Mouse (Mus musculus) brown adipose tissue, adult 24 weeks (tissue): ENCODE data around the gene Abhd5. TPM values are rescaled to one million over a fixed set of nuclear protein-coding genes. Genes with fewer than 3 reads are reported as not detected.

ENCODE experiments used
- H3K27ac ChIP-seq: fragments of 200-500 bp; replicated peaks from 2 replicates; pipeline ENCODE4 v1.5.1; 2012; ENCODE audit warnings: low read depth, mild to moderate bottlenecking, low read length
- H3K4me1 ChIP-seq: fragments of 200-500 bp; 2 replicates; pipeline ENCODE4 v1.6.1; 2012; ENCODE audit warnings: low read length, mixed read lengths; ENCODE audit not compliant: control insufficient read depth, insufficient read depth, insufficient read length
- H3K4me3 ChIP-seq: fragments of 200-500 bp; 2 replicates; pipeline ENCODE4 v1.5.1; 2012; ENCODE audit warnings: low read depth, mild to moderate bottlenecking, low read length, moderate library complexity; ENCODE audit not compliant: insufficient read depth
- polyA plus RNA-seq: library from polyadenylated mRNA; stranded (reverse); fragments of >200 nt; gene quantifications from 2 replicates; pipeline ENCODE4 v1.2.4, GENCODE M21; 2012; ENCODE audit not compliant: missing spikeins, insufficient read depth, insufficient read length

Abhd5 gene
- polyA plus RNA-seq, 1 experiment = 164 TPM

GRCm38 (mm10) chr9:122415056-122415775 lies 63.8 kb downstream of the Abhd5 start:
- Histone ChIP-seq H3K27ac (no peak overlapping the region), H3K4me3 (no peak overlapping the region)

GRCm38 (mm10) chr9:122416617-122417016 lies 65.2 kb downstream of the Abhd5 start:
- Histone ChIP-seq H3K4me3 (no peak overlapping the region), H3K4me1 (no peaks in the 10 kb centered on the region), H3K27ac (no peak overlapping the region)

More at GRCm38 (mm10) chr9:122415056-122415775, 63.8 kb downstream of the Abhd5 start:
- no peaks in the 10 kb centered on the region for H3K4me1 ChIP-seq

- Histone ChIP-seq H3K4me3 (no peak overlapping the region), H3K4me1 (no peaks in the 10 kb centered on the region), H3K27ac (peak overlapping the region; percentile 97)
Measured at GRCm38 (mm10) chr9:122420195-122420756, 68.9 kb downstream of the Abhd5 start.

GRCm38 (mm10) chr9:122420772-122421764 lies 69.7 kb downstream of the Abhd5 start:
- no peak overlapping the region for H3K4me3 ChIP-seq
- H3K27ac ChIP-seq = peak overlapping the region; percentile 97
- no peaks in the 10 kb centered on the region for H3K4me1 ChIP-seq

GRCm38 (mm10) chr9:122421911-122422310 lies 70.5 kb downstream of the Abhd5 start:
- H3K27ac ChIP-seq = no peak overlapping the region
- H3K4me1 ChIP-seq = no peaks in the 10 kb centered on the region
- no peak overlapping the region for H3K4me3 ChIP-seq

- no peak overlapping the region for H3K4me3 ChIP-seq
Measured at GRCm38 (mm10) chr9:122422706-122423105, 71.3 kb downstream of the Abhd5 start.

GRCm38 (mm10) chr9:122423146-122423545 lies 71.7 kb downstream of the Abhd5 start:
- H3K4me1 ChIP-seq = no peaks in the 10 kb centered on the region
- no peak overlapping the region for H3K4me3 ChIP-seq
- no peak overlapping the region for H3K27ac ChIP-seq

More at GRCm38 (mm10) chr9:122422706-122423105, 71.3 kb downstream of the Abhd5 start:
- no peaks in the 10 kb centered on the region for H3K4me1 ChIP-seq
- H3K27ac ChIP-seq = no peak overlapping the region

- Histone ChIP-seq H3K27ac (no peak overlapping the region), H3K4me3 (peak overlapping the region; percentile 19)
Measured at GRCm38 (mm10) chr9:122424941-122425608, 73.7 kb downstream of the Abhd5 start.

GRCm38 (mm10) chr9:122429058-122429649 lies 77.7 kb downstream of the Abhd5 start:
- H3K4me3 ChIP-seq = no peak overlapping the region
- no peaks in the 10 kb centered on the region for H3K4me1 ChIP-seq
- H3K27ac ChIP-seq = no peak overlapping the region

More at GRCm38 (mm10) chr9:122424941-122425608, 73.7 kb downstream of the Abhd5 start:
- no peaks in the 10 kb centered on the region for H3K4me1 ChIP-seq

- H3K4me3 ChIP-seq = no peak overlapping the region
- no peaks in the 10 kb centered on the region for H3K4me1 ChIP-seq
- H3K27ac ChIP-seq = no peak overlapping the region
Measured at GRCm38 (mm10) chr9:122429685-122430084, 78.3 kb downstream of the Abhd5 start.

Other genes with a start within 250 kb of the Abhd5 start
- gene Snrk, start 234.3 kb upstream of the Abhd5 start, polyA plus RNA-seq = 78.1 and 111 TPM in 2 replicates
- gene Ano10, start 57.2 kb upstream of the Abhd5 start, polyA plus RNA-seq = 42.2 and 44.0 TPM in 2 replicates